Mouse (Mus musculus) forebrain, embryonic 11.5 days (tissue): ENCODE measurements around the gene Slc4a11. TPM values are rescaled to one million over a fixed set of nuclear protein-coding genes. Genes with fewer than 3 reads are reported as not detected.
A peak's percentile ranks its signal among the peaks of the same experiment; 100 is the strongest.

Experiments
- ATAC-seq: fragments of 200-750 bp; cut with Nextera tagmentation; replicated peaks from 2 replicates; pipeline ENCODE4 v1.8.0; 2017; ENCODE audit warnings: moderate TSS enrichment; ENCODE audit not compliant: low FRiP score
- DNase-seq: peaks from one replicate; pipeline ENCODE4 v3.0.0-alpha.2; 2017; ENCODE audit warnings: low spot score
- H3K27ac ChIP-seq: fragments of 300-500 bp; sonication (generic); 2 replicates; pipeline ENCODE4 v1.5.1; 2014; ENCODE audit warnings: low read depth, low read length
- H3K27me3 ChIP-seq: fragments of 300-500 bp; sonication (generic); 2 replicates; pipeline ENCODE4 v1.6.1; 2014; ENCODE audit warnings: mild to moderate bottlenecking, low read length, mixed read lengths; ENCODE audit not compliant: control insufficient read depth, insufficient read depth
- H3K36me3 ChIP-seq: fragments of 300-500 bp; sonication (generic); 2 replicates; pipeline ENCODE4 v1.6.1; 2014; ENCODE audit warnings: mild to moderate bottlenecking, low read length, moderate library complexity, mixed read lengths; ENCODE audit not compliant: control insufficient read depth, insufficient read depth
- H3K4me1 ChIP-seq: fragments of 300-500 bp; sonication (generic); replicated peaks from 2 replicates; pipeline ENCODE4 v1.6.1; 2014; ENCODE audit warnings: low read length, mixed read lengths; ENCODE audit not compliant: control insufficient read depth, insufficient read depth
- H3K4me2 ChIP-seq: fragments of 300-500 bp; sonication (generic); 2 replicates; pipeline ENCODE4 v1.6.1; 2014; ENCODE audit warnings: low read depth, mild to moderate bottlenecking, low read length, moderate library complexity, mixed read lengths; ENCODE audit not compliant: severe bottlenecking
- H3K4me3 ChIP-seq: fragments of 300-500 bp; sonication (generic); 2 replicates; pipeline ENCODE4 v1.5.1; 2014; ENCODE audit warnings: low read depth, low read length
- H3K9ac ChIP-seq: fragments of 300-500 bp; sonication (generic); 2 replicates; pipeline ENCODE4 v1.6.1; 2014; ENCODE audit warnings: low read length
- H3K9me3 ChIP-seq: fragments of 300-500 bp; sonication (generic); 2 replicates; pipeline ENCODE4 v1.6.1; 2016; ENCODE audit warnings: low read length, mixed read lengths; ENCODE audit not compliant: control insufficient read depth
- WGBS: fragments of 180-500 bp; shearing (Covaris S2); extraction: QIAGEN DNeasy Blood & Tissue Kit; methylation state at CpG from one replicate; pipeline ENCODE4 v1.1.7; 2014; 5-methylcytosine and 5-hydroxymethylcytosine counted together
- polyA plus RNA-seq: library from polyadenylated mRNA; unstranded; fragments of >200 nt; fragmentation: Nextera tagmentation; extraction: Ambion mirVana; gene quantifications from 2 replicates; pipeline ENCODE4 v1.2.1, GENCODE M21; 2014

Slc4a11 gene
- polyA plus RNA-seq, 1 experiment from 2014 or later, result 1.2 TPM

GRCm38 (mm10) chr2:130635847-130636246, 61.5 kb downstream of the Slc4a11 start:
- no peaks in the 10 kb centered on the region for H3K9me3 ChIP-seq
- peaks cover 20% of the 10 kb centered on the region for H3K4me1 ChIP-seq
- DNase-seq (peak; percentile 60), ATAC-seq (no peak)
- H3K9ac ChIP-seq, result no peak overlapping the region
- H3K27me3 ChIP-seq, result peaks cover 41% of the 10 kb centered on the region
- no peak overlapping the region for H3K27ac ChIP-seq
- WGBS, result 16% methylated on average over 21 of the region's 21 CpGs
- H3K36me3 ChIP-seq, result no peaks in the 10 kb centered on the region
- no peak overlapping the region for H3K4me3 ChIP-seq
- 0 out of 2 replicates have a peak overlapping the region, but pooled peaks have one; percentile 58 for H3K4me2 ChIP-seq

GRCm38 (mm10) chr2:130634739-130635411, 62.4 kb downstream of the Slc4a11 start:
- DNase-seq, result peak; percentile 74

More at GRCm38 (mm10) chr2:130634739-130635411, 62.4 kb downstream of the Slc4a11 start:
- peak; percentile 23; the same call in 1 of the 2 replicates for ATAC-seq
- peak overlapping the region; percentile 48 for H3K9ac ChIP-seq
- peak overlapping the region; percentile 58 for H3K4me2 ChIP-seq
- no peak overlapping the region for H3K27ac ChIP-seq
- under 1% methylated on average over 37 of the region's 38 CpGs for WGBS
- no peaks in the 10 kb centered on the region for H3K36me3 ChIP-seq
- no peaks in the 10 kb centered on the region for H3K9me3 ChIP-seq
- peak overlapping the region; percentile 31 for H3K4me3 ChIP-seq
- peaks cover 41% of the 10 kb centered on the region for H3K27me3 ChIP-seq
- peaks cover 20% of the 10 kb centered on the region for H3K4me1 ChIP-seq

Other genes starting within 250 kb of the Slc4a11 start
- gene Ptpra, start 247.2 kb downstream of the Slc4a11 start, polyA plus RNA-seq, result 116 and 128 TPM in 2 replicates
- gene Mrps26, start 133.8 kb downstream of the Slc4a11 start, polyA plus RNA-seq, result 70.5 and 81.0 TPM in 2 replicates
- gene Oxt, start 121.3 kb downstream of the Slc4a11 start, polyA plus RNA-seq, result not detected in 2 replicates
- not detected in 2 replicates for gene Avp, start 115.0 kb downstream of the Slc4a11 start, polyA plus RNA-seq
- 20.5 and 21.5 TPM in 2 replicates for gene Fastkd5, start 67.5 kb downstream of the Slc4a11 start, polyA plus RNA-seq
- 17.8 and 21.5 TPM in 2 replicates for gene Ubox5, start 67.5 kb downstream of the Slc4a11 start, polyA plus RNA-seq
- gene Lzts3, start 54.7 kb downstream of the Slc4a11 start, polyA plus RNA-seq, result 1.6 and 1.7 TPM in 2 replicates
- gene Ddrgk1, start 32.9 kb downstream of the Slc4a11 start, polyA plus RNA-seq, result 46.8 and 48.5 TPM in 2 replicates
- 152 and 156 TPM in 2 replicates for gene Itpa, start 29.9 kb downstream of the Slc4a11 start, polyA plus RNA-seq
- 47.4 and 53.1 TPM in 2 replicates for gene 4930402H24Rik, start 208.9 kb upstream of the Slc4a11 start, polyA plus RNA-seq
- gene Atrn, start 209.0 kb upstream of the Slc4a11 start, polyA plus RNA-seq, result 11.3 TPM in 2 replicates